Mouse (Mus musculus) kidney, postnatal 0 days (tissue): ENCODE results near the gene 4930544D05Rik. TPM values are rescaled to one million over a fixed set of nuclear protein-coding genes. Genes with fewer than 3 reads are reported as not detected.

Experiments
- ATAC-seq: fragments of 200-750 bp; cut with Nextera tagmentation; replicated peaks from 2 replicates; pipeline ENCODE4 v1.8.0; 2017; ENCODE audit warnings: low read depth, moderate number of reproducible peaks, moderate TSS enrichment, moderate library complexity; ENCODE audit not compliant: low FRiP score
- DNase-seq: peaks from one replicate; pipeline ENCODE4 v3.0.0-alpha.2; 2016; ENCODE audit warnings: low spot score
- H3K27ac ChIP-seq: fragments of 300-500 bp; sonication (generic); 2 replicates; pipeline ENCODE4 v1.5.1; 2014; ENCODE audit warnings: mild to moderate bottlenecking
- H3K27me3 ChIP-seq: fragments of 300-500 bp; sonication (generic); 2 replicates; pipeline ENCODE4 v1.6.1; 2014; ENCODE audit warnings: low read length, mixed read lengths; ENCODE audit not compliant: insufficient read depth
- H3K36me3 ChIP-seq: fragments of 300-500 bp; sonication (generic); 2 replicates; pipeline ENCODE4 v1.6.1; 2014; ENCODE audit warnings: low read length, mixed read lengths; ENCODE audit not compliant: insufficient read depth
- H3K4me1 ChIP-seq: fragments of 300-500 bp; sonication (generic); replicated peaks from 2 replicates; pipeline ENCODE4 v1.6.1; 2014; ENCODE audit warnings: antibody characterized with exemption, low read length, mixed read lengths; ENCODE audit not compliant: insufficient read depth
- H3K4me2 ChIP-seq: fragments of 300-500 bp; sonication (generic); 2 replicates; pipeline ENCODE4 v1.6.1; 2014; ENCODE audit warnings: mild to moderate bottlenecking, low read length, moderate library complexity, mixed read lengths
- H3K4me3 ChIP-seq: fragments of 300-500 bp; sonication (generic); replicated peaks from 2 replicates; pipeline ENCODE4 v1.5.1; 2014; ENCODE audit warnings: low read depth, low read length
- H3K9ac ChIP-seq: fragments of 300-500 bp; sonication (generic); 2 replicates; pipeline ENCODE4 v1.6.1; 2014; ENCODE audit warnings: low read depth, low read length
- H3K9me3 ChIP-seq: fragments of 300-500 bp; sonication (generic); replicated peaks from 2 replicates; pipeline ENCODE4 v1.6.1; 2016; ENCODE audit warnings: low read length, inconsistent platforms, mixed read lengths
- CTCF ChIP-seq: IDR thresholded peaks from 2 replicates; pipeline ENCODE4 v1.5.1; 2016; ENCODE audit warnings: antibody characterized with exemption, low read depth, mild to moderate bottlenecking, moderate library complexity
- WGBS: fragments of 180-500 bp; shearing (Covaris S2); extraction: QIAGEN DNeasy Blood & Tissue Kit; methylation state at CpG from one replicate; pipeline ENCODE4 v1.1.7; 2014; 5-methylcytosine and 5-hydroxymethylcytosine counted together
- polyA plus RNA-seq: library from polyadenylated mRNA; unstranded; fragments of >200 nt; fragmentation: Nextera tagmentation; extraction: Ambion mirVana; gene quantifications from 2 replicates; pipeline ENCODE4 v1.2.1, GENCODE M21; 2015

4930544D05Rik gene
- polyA plus RNA-seq, 1 experiment from 2014 or later: not detected

GRCm38 (mm10) chr11:70658942-70659341, 43.3 kb downstream of the 4930544D05Rik start:
- Histone ChIP-seq H3K9me3 (no peaks in the 10 kb centered on the region), H3K4me2 (no peak overlapping the region), H3K36me3 (peaks cover 21% of the 10 kb centered on the region), H3K27me3 (no peaks in the 10 kb centered on the region), H3K9ac (no peak overlapping the region), H3K4me1 (peaks cover 17% of the 10 kb centered on the region), H3K4me3 (no peak overlapping the region), H3K27ac (no peak overlapping the region)
- 79% methylated on average over 8 of the region's 8 CpGs for WGBS
- no peak for ATAC-seq
- no peak for TF ChIP-seq CTCF
- no peak for DNase-seq

GRCm38 (mm10) chr11:70660571-70660970, 44.9 kb downstream of the 4930544D05Rik start:
- H3K4me2 ChIP-seq: no peak overlapping the region
- no peaks in the 10 kb centered on the region for H3K9me3 ChIP-seq
- no peak for TF ChIP-seq CTCF
- WGBS: 81% methylated on average over 8 of the region's 8 CpGs
- no peaks in the 10 kb centered on the region for H3K27me3 ChIP-seq
- H3K4me1 ChIP-seq: peaks cover 15% of the 10 kb centered on the region
- peaks cover 37% of the 10 kb centered on the region for H3K36me3 ChIP-seq
- no peak overlapping the region for H3K27ac ChIP-seq
- no peak overlapping the region for H3K9ac ChIP-seq
- DNase-seq (no peak), ATAC-seq (no peak)
- H3K4me3 ChIP-seq: no peak overlapping the region

GRCm38 (mm10) chr11:70663101-70663500, 47.5 kb downstream of the 4930544D05Rik start:
- Histone ChIP-seq H3K27ac (no peak overlapping the region), H3K9ac (no peak overlapping the region), H3K4me1 (peaks cover 7% of the 10 kb centered on the region), H3K27me3 (no peaks in the 10 kb centered on the region), H3K4me2 (no peak overlapping the region), H3K36me3 (peaks cover 37% of the 10 kb centered on the region), H3K4me3 (no peak overlapping the region), H3K9me3 (no peaks in the 10 kb centered on the region)
- DNase-seq (no peak), ATAC-seq (no peak)
- 89% methylated on average over 8 of the region's 8 CpGs for WGBS
- no peak for TF ChIP-seq CTCF

- no peaks in the 10 kb centered on the region for H3K27me3 ChIP-seq
- H3K4me2 ChIP-seq: no peak overlapping the region
- H3K4me3 ChIP-seq: no peak overlapping the region
- H3K4me1 ChIP-seq: peaks cover 7% of the 10 kb centered on the region
- ATAC-seq: no peak
- H3K27ac ChIP-seq: no peak overlapping the region
- H3K9ac ChIP-seq: no peak overlapping the region
- H3K9me3 ChIP-seq: no peaks in the 10 kb centered on the region
- WGBS: 84% methylated on average over 6 of the region's 6 CpGs
- no peak for TF ChIP-seq CTCF
- DNase-seq: no peak
- peaks cover 37% of the 10 kb centered on the region for H3K36me3 ChIP-seq
These were observed 48.3 kb downstream of the 4930544D05Rik start for GRCm38 (mm10) chr11:70663957-70664356.

GRCm38 (mm10) chr11:70664741-70665140, 49.1 kb downstream of the 4930544D05Rik start:
- 85% methylated on average over 9 of the region's 9 CpGs for WGBS
- H3K36me3 ChIP-seq: peaks cover 37% of the 10 kb centered on the region
- DNase-seq: no peak
- H3K4me1 ChIP-seq: peaks cover 7% of the 10 kb centered on the region
- ATAC-seq: no peak
- H3K4me3 ChIP-seq: no peak overlapping the region
- no peak overlapping the region for H3K27ac ChIP-seq
- H3K27me3 ChIP-seq: no peaks in the 10 kb centered on the region
- no peak overlapping the region for H3K4me2 ChIP-seq
- no peaks in the 10 kb centered on the region for H3K9me3 ChIP-seq
- no peak overlapping the region for H3K9ac ChIP-seq
- TF ChIP-seq CTCF: no peak

Other genes with a start within 250 kb of the 4930544D05Rik start
- 18.8 and 20.2 TPM in 2 replicates for gene Pelp1, start 205.8 kb upstream of the 4930544D05Rik start, polyA plus RNA-seq
- gene Arrb2, start 183.2 kb upstream of the 4930544D05Rik start, polyA plus RNA-seq: 12.0 and 13.5 TPM in 2 replicates
- gene Med11, start 163.9 kb upstream of the 4930544D05Rik start, polyA plus RNA-seq: 33.5 and 38.3 TPM in 2 replicates
- 0.82 and 1.5 TPM in 2 replicates for gene Zmynd15, start 156.4 kb upstream of the 4930544D05Rik start, polyA plus RNA-seq
- 16.7 and 17.6 TPM in 2 replicates for gene Cxcl16, start 155.9 kb upstream of the 4930544D05Rik start, polyA plus RNA-seq
- 0.84 and 1.5 TPM in 2 replicates for gene Tm4sf5, start 110.6 kb upstream of the 4930544D05Rik start, polyA plus RNA-seq
- 0.57 and 0.66 TPM in 2 replicates for gene Vmo1, start 101.2 kb upstream of the 4930544D05Rik start, polyA plus RNA-seq
- gene Gltpd2, start 96.7 kb upstream of the 4930544D05Rik start, polyA plus RNA-seq: 0.56 and 0.87 TPM in 2 replicates
- gene Psmb6, start 90.5 kb upstream of the 4930544D05Rik start, polyA plus RNA-seq: 686 and 703 TPM in 2 replicates
- gene Gm40193, start 82.9 kb upstream of the 4930544D05Rik start, polyA plus RNA-seq: not detected in 2 replicates
- gene Pld2, start 75.8 kb upstream of the 4930544D05Rik start, polyA plus RNA-seq: 6.7 and 7.2 TPM in 2 replicates
- gene Mink1, start 53.0 kb upstream of the 4930544D05Rik start, polyA plus RNA-seq: 11.5 and 12.1 TPM in 2 replicates
- gene Chrne, start 3.4 kb downstream of the 4930544D05Rik start, polyA plus RNA-seq: 0.25 and 0.29 TPM in 2 replicates
- 0.16 and 0.19 TPM in 2 replicates for gene Gp1ba, start 23.3 kb downstream of the 4930544D05Rik start, polyA plus RNA-seq
- 109 and 113 TPM in 2 replicates for gene Rnf167, start 31.4 kb downstream of the 4930544D05Rik start, polyA plus RNA-seq
- gene Slc25a11, start 31.6 kb downstream of the 4930544D05Rik start, polyA plus RNA-seq: 227 and 239 TPM in 2 replicates
- gene Pfn1, start 38.8 kb downstream of the 4930544D05Rik start, polyA plus RNA-seq: 1,513 and 1,569 TPM in 2 replicates
- 9.7 and 10.0 TPM in 2 replicates for gene Eno3, start 41.4 kb downstream of the 4930544D05Rik start, polyA plus RNA-seq
- gene Spag7, start 53.6 kb downstream of the 4930544D05Rik start, polyA plus RNA-seq: 91.5 and 102 TPM in 2 replicates
- gene Camta2, start 72.3 kb downstream of the 4930544D05Rik start, polyA plus RNA-seq: 9.2 and 9.4 TPM in 2 replicates
- 2.3 and 3.0 TPM in 2 replicates for gene Inca1, start 84.3 kb downstream of the 4930544D05Rik start, polyA plus RNA-seq
- 3.5 and 3.6 TPM in 2 replicates for gene Kif1c, start 84.7 kb downstream of the 4930544D05Rik start, polyA plus RNA-seq
- 7.1 and 7.7 TPM in 2 replicates for gene Zfp3, start 148.4 kb downstream of the 4930544D05Rik start, polyA plus RNA-seq
- 0.55 and 0.84 TPM in 2 replicates for gene Scimp, start 196.7 kb downstream of the 4930544D05Rik start, polyA plus RNA-seq
- gene Rabep1, start 228.9 kb downstream of the 4930544D05Rik start, polyA plus RNA-seq: 35.4 and 37.5 TPM in 2 replicates